Mouse (Mus musculus) B cell, adult 2 months (primary cell): ENCODE results near the gene Nup133.

ENCODE experiments used
- DNase-seq, 2 experiments: peaks; one replicate each; pipeline ENCODE4 v3.0.0; 2022

Gene Nup133

GRCm38 (mm10) chr8:123884721-123885565 lies 64.1 kb downstream of the Nup133 start:
- no peak for DNase-seq

- DNase-seq = no peak
Observed at GRCm38 (mm10) chr8:123883094-123883493, 66.0 kb downstream of the Nup133 start.

GRCm38 (mm10) chr8:123882412-123882811 lies 66.7 kb downstream of the Nup133 start:
- no peak for DNase-seq

GRCm38 (mm10) chr8:123880821-123881350 lies 68.2 kb downstream of the Nup133 start:
- DNase-seq = no peak

GRCm38 (mm10) chr8:123880271-123880670 lies 68.8 kb downstream of the Nup133 start:
- no peak for DNase-seq

GRCm38 (mm10) chr8:123877865-123878264 lies 71.2 kb downstream of the Nup133 start:
- no peak for DNase-seq

- DNase-seq = no peak
Observed at GRCm38 (mm10) chr8:123874324-123874723, 74.7 kb downstream of the Nup133 start.

GRCm38 (mm10) chr8:123873364-123873763 lies 75.7 kb downstream of the Nup133 start:
- no peak for DNase-seq

- no peak for DNase-seq
Observed at GRCm38 (mm10) chr8:123872048-123872447, 77.0 kb downstream of the Nup133 start.

GRCm38 (mm10) chr8:123866971-123867370 lies 82.1 kb downstream of the Nup133 start:
- no peak for DNase-seq

- DNase-seq = no peak
Observed at GRCm38 (mm10) chr8:123865786-123866185, 83.3 kb downstream of the Nup133 start.

GRCm38 (mm10) chr8:123860386-123860785 lies 88.7 kb downstream of the Nup133 start:
- DNase-seq = no peak

- peak; percentile 61 to 67 for DNase-seq
Observed at GRCm38 (mm10) chr8:123859648-123860259, 89.3 kb downstream of the Nup133 start, which contains the start of gene Ccsap. Gene Ccsap (minus strand): TSS chr8:123860209.

GRCm38 (mm10) chr8:123858941-123859647 lies 90.0 kb downstream of the Nup133 start:
- DNase-seq = peak; percentile 94 to 95

- DNase-seq = no peak
Observed at GRCm38 (mm10) chr8:123858574-123858940, 90.5 kb downstream of the Nup133 start.

- no peak for DNase-seq
Observed at GRCm38 (mm10) chr8:123857361-123857760, 91.7 kb downstream of the Nup133 start.

- no peak for DNase-seq
Observed at GRCm38 (mm10) chr8:123854733-123855475, 94.2 kb downstream of the Nup133 start.

- no peak for DNase-seq
Observed at GRCm38 (mm10) chr8:123854252-123854651, 94.8 kb downstream of the Nup133 start.

- no peak for DNase-seq
Observed at GRCm38 (mm10) chr8:123851590-123851989, 97.5 kb downstream of the Nup133 start.

GRCm38 (mm10) chr8:123849352-123849751 lies 99.7 kb downstream of the Nup133 start:
- DNase-seq = no peak

- DNase-seq = no peak
Observed at GRCm38 (mm10) chr8:123847546-123847945, 101.5 kb downstream of the Nup133 start.
